Mouse (Mus musculus): ENCODE results near the gene Htra2. TPM values are rescaled to one million over a fixed set of nuclear protein-coding genes. Genes with fewer than 3 reads are reported as not detected.

The Htra2 gene
- polyA plus RNA-seq, 2 experiments = 54.3 to 80.9 TPM

- DNase-seq (ENCODE audit: low read depth in 3 of 3, low spot score in 3 of 3) = peak in 2 of 3 experiments; percentile 49 to 51
- Histone ChIP-seq H3K4me1 (replicated peaks; ENCODE audit: control insufficient read depth in 2 of 2, insufficient read depth in 2 of 2, low read length in 1 of 2) (peaks cover 18 to 19% of the 10 kb centered on the region in 2 experiments), H3K9me3 (ENCODE audit: control insufficient read depth, low read length) (no peaks in the 10 kb centered on the region), H3K4me3 (ENCODE audit: insufficient read depth in 1 of 2, low read depth in 2 of 2, low read length in 2 of 2) (peak within 1 kb of the TSS; percentile 82 to 95), H3K27ac (peak within 1 kb of the TSS; percentile 85), H3K4me2 (ENCODE audit: low read depth) (peak within 1 kb of the TSS; percentile 94), H3K9ac (replicated peaks) (peak within 1 kb of the TSS; percentile 96), H3K36me3 (replicated peaks; ENCODE audit: control insufficient read depth, insufficient read depth, low read depth) (peaks cover 17% of the 10 kb centered on the region), H3K27me3 (ENCODE audit: control insufficient read depth, insufficient read depth, low read length) (no peaks in the 10 kb centered on the region; the same call in 1 of the 2 replicates)
- 2% methylated on average over 51 of the region's 51 CpGs for WGBS (ENCODE audit: insufficient replicate concordance)
- no peak for TF ChIP-seq CTCF (IDR thresholded peaks at IDR 0.05; ENCODE audit: low read depth)
- ATAC-seq (ENCODE audit: insufficient read depth) = peak; percentile 90
Measured at GRCm38 (mm10) chr6:83033249-83034185, 21.6 kb downstream of the Htra2 start, which contains the start of the genes Dok1 and Loxl3. Gene Dok1, minus strand, starts transcription at chr6:83033471. Gene Loxl3, plus strand, starts transcription at chr6:83034173.

GRCm38 (mm10) chr6:83032769-83033191 is 22.3 kb downstream of the Htra2 start:
- H3K27me3 ChIP-seq (ENCODE audit: control insufficient read depth, insufficient read depth, low read length) = no peaks in the 10 kb centered on the region; the same call in 1 of the 2 replicates
- no peaks in the 10 kb centered on the region for H3K9me3 ChIP-seq (ENCODE audit: control insufficient read depth, low read length)
- DNase-seq (ENCODE audit: low read depth in 3 of 3, low spot score in 3 of 3) = no peak
- peak overlapping the region; percentile 94 for H3K4me2 ChIP-seq (ENCODE audit: low read depth)
- TF ChIP-seq EP300 (IDR thresholded peaks at IDR 0.05; ENCODE audit: low read depth) (no peak), CTCF (IDR thresholded peaks at IDR 0.05; ENCODE audit: low read depth) (peak; percentile 74)
- peaks cover 13 to 18% of the 10 kb centered on the region in 2 experiments for H3K4me1 ChIP-seq (replicated peaks; ENCODE audit: control insufficient read depth in 2 of 2, insufficient read depth in 2 of 2, low read length in 1 of 2)
- under 1% methylated on average over 31 of the region's 31 CpGs for WGBS (ENCODE audit: insufficient replicate concordance)
- peak; percentile 68 for ATAC-seq (ENCODE audit: insufficient read depth)
- peak overlapping the region; percentile 96 for H3K9ac ChIP-seq (replicated peaks)
- peaks cover 17% of the 10 kb centered on the region for H3K36me3 ChIP-seq (replicated peaks; ENCODE audit: control insufficient read depth, insufficient read depth, low read depth)
- peak overlapping the region; percentile 82 to 95 for H3K4me3 ChIP-seq (ENCODE audit: insufficient read depth in 1 of 2, low read depth in 2 of 2, low read length in 2 of 2)
- H3K27ac ChIP-seq = peak overlapping the region; percentile 85

- TF ChIP-seq EP300 (IDR thresholded peaks at IDR 0.05; ENCODE audit: low read depth) (no peak), CTCF (IDR thresholded peaks at IDR 0.05; ENCODE audit: low read depth) (no peak)
- peak overlapping the region; percentile 96 for H3K9ac ChIP-seq (replicated peaks)
- 62% methylated on average over 18 of the region's 18 CpGs for WGBS (ENCODE audit: insufficient replicate concordance)
Measured at GRCm38 (mm10) chr6:83031921-83032590, 23.0 kb downstream of the Htra2 start.

GRCm38 (mm10) chr6:83031111-83031510 is 24.0 kb downstream of the Htra2 start:
- Histone ChIP-seq H3K27me3 (ENCODE audit: control insufficient read depth, insufficient read depth, low read length) (no peaks in the 10 kb centered on the region; the same call in 1 of the 2 replicates), H3K4me2 (ENCODE audit: low read depth) (peak overlapping the region; percentile 94; the same call in 1 of the 2 replicates), H3K4me1 (replicated peaks; ENCODE audit: control insufficient read depth in 2 of 2, insufficient read depth in 2 of 2, low read length in 1 of 2) (peaks cover 13 to 18% of the 10 kb centered on the region in 2 experiments), H3K27ac (no peak overlapping the region), H3K36me3 (replicated peaks; ENCODE audit: control insufficient read depth, insufficient read depth, low read depth) (peaks cover 17% of the 10 kb centered on the region), H3K9me3 (ENCODE audit: control insufficient read depth, low read length) (no peaks in the 10 kb centered on the region), H3K4me3 (ENCODE audit: insufficient read depth in 1 of 2, low read depth in 2 of 2, low read length in 2 of 2) (no peak overlapping the region), H3K9ac (replicated peaks) (no peak overlapping the region)
- 83% methylated on average over 7 of the region's 7 CpGs for WGBS (ENCODE audit: insufficient replicate concordance)
- TF ChIP-seq CTCF (IDR thresholded peaks at IDR 0.05; ENCODE audit: low read depth) = no peak
- TF ChIP-seq EP300 (IDR thresholded peaks at IDR 0.05; ENCODE audit: low read depth) = no peak
- ATAC-seq (ENCODE audit: insufficient read depth) = no peak
- no peak for DNase-seq (ENCODE audit: low read depth in 3 of 3, low spot score in 3 of 3)

More at GRCm38 (mm10) chr6:83031921-83032590, 23.0 kb downstream of the Htra2 start:
- DNase-seq (ENCODE audit: low read depth in 3 of 3, low spot score in 3 of 3) = no peak
- Histone ChIP-seq H3K4me3 (ENCODE audit: insufficient read depth in 1 of 2, low read depth in 2 of 2, low read length in 2 of 2) (peak overlapping the region; percentile 82 to 95), H3K4me2 (ENCODE audit: low read depth) (peak overlapping the region; percentile 94), H3K36me3 (replicated peaks; ENCODE audit: control insufficient read depth, insufficient read depth, low read depth) (peaks cover 17% of the 10 kb centered on the region), H3K4me1 (replicated peaks; ENCODE audit: control insufficient read depth in 2 of 2, insufficient read depth in 2 of 2, low read length in 1 of 2) (peaks cover 13 to 18% of the 10 kb centered on the region in 2 experiments), H3K9me3 (ENCODE audit: control insufficient read depth, low read length) (no peaks in the 10 kb centered on the region), H3K27me3 (ENCODE audit: control insufficient read depth, insufficient read depth, low read length) (no peaks in the 10 kb centered on the region; the same call in 1 of the 2 replicates), H3K27ac (peak overlapping the region; percentile 85)
- no peak for ATAC-seq (ENCODE audit: insufficient read depth)
